Mouse (Mus musculus) regulatory T cell (primary cell): ENCODE data around the gene Kifc3.

ENCODE experiments used
- in situ Hi-C: fragments of 300-600 bp; cut with MboI, MseI; formaldehyde crosslinking; loops from one replicate; pipeline ENCODE4 v1.15.1; 2025; ENCODE audit warnings: high pct_unique_total_duplicates

Kifc3 gene

GRCm38 (mm10) chr8:95080381-95081341 lies 122.0 kb downstream of the Kifc3 start, which contains the start of gene Katnb1:
Katnb1 (plus strand) TSS chr8:95081186.
- in situ Hi-C loops, result loop anchor here (10.0 kb wide), 1 partner anchor 724 kb away; the partner anchor contains the start of gene Cnot1

GRCm38 (mm10) chr8:95079305-95079704 lies 123.3 kb downstream of the Kifc3 start:
- in situ Hi-C loops, result no loop called here

- in situ Hi-C loops, result no loop called here
These were observed 124.6 kb downstream of the Kifc3 start for GRCm38 (mm10) chr8:95078055-95078454.

- in situ Hi-C loops, result no loop called here
These were observed 126.5 kb downstream of the Kifc3 start for GRCm38 (mm10) chr8:95076151-95076550.

GRCm38 (mm10) chr8:95075504-95075903 lies 127.1 kb downstream of the Kifc3 start:
- in situ Hi-C loops, result no loop called here

GRCm38 (mm10) chr8:95067582-95067981 lies 135.0 kb downstream of the Kifc3 start:
- in situ Hi-C loops, result loop anchor here (5.0 kb wide), 1 partner anchor 125 kb away; no protein-coding TSS in a partner anchor

GRCm38 (mm10) chr8:95064531-95064930 lies 138.1 kb downstream of the Kifc3 start:
- in situ Hi-C loops, result no loop called here

- in situ Hi-C loops, result no loop called here
These were observed 142.6 kb downstream of the Kifc3 start for GRCm38 (mm10) chr8:95059812-95060533.

GRCm38 (mm10) chr8:95058661-95059060 lies 144.0 kb downstream of the Kifc3 start:
- in situ Hi-C loops, result no loop called here

GRCm38 (mm10) chr8:95056414-95056813 lies 146.2 kb downstream of the Kifc3 start:
- in situ Hi-C loops, result no loop called here

GRCm38 (mm10) chr8:95054927-95055510 lies 147.6 kb downstream of the Kifc3 start, which contains the start of gene Drc7:
Drc7 (plus strand) TSS chr8:95055103.
- in situ Hi-C loops, result no loop called here

GRCm38 (mm10) chr8:95054438-95054837 lies 148.2 kb downstream of the Kifc3 start:
- in situ Hi-C loops, result no loop called here
